Mouse (Mus musculus) kidney, postnatal 0 days (tissue): Measurements from ENCODE around the gene Erg. TPM values are rescaled to one million over a fixed set of nuclear protein-coding genes. Genes with fewer than 3 reads are reported as not detected.

ENCODE experiments used
- ATAC-seq: fragments of 200-750 bp; cut with Nextera tagmentation; replicated peaks from 2 replicates; pipeline ENCODE4 v1.8.0; 2017; ENCODE audit warnings: low read depth, moderate number of reproducible peaks, moderate TSS enrichment, moderate library complexity; ENCODE audit not compliant: low FRiP score
- DNase-seq: peaks from one replicate; pipeline ENCODE4 v3.0.0-alpha.2; 2016; ENCODE audit warnings: low spot score
- H3K27ac ChIP-seq: fragments of 300-500 bp; sonication (generic); 2 replicates; pipeline ENCODE4 v1.5.1; 2014; ENCODE audit warnings: mild to moderate bottlenecking
- H3K27me3 ChIP-seq: fragments of 300-500 bp; sonication (generic); 2 replicates; pipeline ENCODE4 v1.6.1; 2014; ENCODE audit warnings: low read length, mixed read lengths; ENCODE audit not compliant: insufficient read depth
- H3K36me3 ChIP-seq: fragments of 300-500 bp; sonication (generic); 2 replicates; pipeline ENCODE4 v1.6.1; 2014; ENCODE audit warnings: low read length, mixed read lengths; ENCODE audit not compliant: insufficient read depth
- H3K4me1 ChIP-seq: fragments of 300-500 bp; sonication (generic); replicated peaks from 2 replicates; pipeline ENCODE4 v1.6.1; 2014; ENCODE audit warnings: antibody characterized with exemption, low read length, mixed read lengths; ENCODE audit not compliant: insufficient read depth
- H3K4me2 ChIP-seq: fragments of 300-500 bp; sonication (generic); 2 replicates; pipeline ENCODE4 v1.6.1; 2014; ENCODE audit warnings: mild to moderate bottlenecking, low read length, moderate library complexity, mixed read lengths
- H3K4me3 ChIP-seq: fragments of 300-500 bp; sonication (generic); replicated peaks from 2 replicates; pipeline ENCODE4 v1.5.1; 2014; ENCODE audit warnings: low read depth, low read length
- H3K9ac ChIP-seq: fragments of 300-500 bp; sonication (generic); 2 replicates; pipeline ENCODE4 v1.6.1; 2014; ENCODE audit warnings: low read depth, low read length
- H3K9me3 ChIP-seq: fragments of 300-500 bp; sonication (generic); replicated peaks from 2 replicates; pipeline ENCODE4 v1.6.1; 2016; ENCODE audit warnings: low read length, inconsistent platforms, mixed read lengths
- CTCF ChIP-seq: IDR thresholded peaks from 2 replicates; pipeline ENCODE4 v1.5.1; 2016; ENCODE audit warnings: antibody characterized with exemption, low read depth, mild to moderate bottlenecking, moderate library complexity
- WGBS: fragments of 180-500 bp; shearing (Covaris S2); extraction: QIAGEN DNeasy Blood & Tissue Kit; methylation state at CpG from one replicate; pipeline ENCODE4 v1.1.7; 2014; 5-methylcytosine and 5-hydroxymethylcytosine counted together
- polyA plus RNA-seq: library from polyadenylated mRNA; unstranded; fragments of >200 nt; fragmentation: Nextera tagmentation; extraction: Ambion mirVana; gene quantifications from 2 replicates; pipeline ENCODE4 v1.2.1, GENCODE M21; 2015

Erg gene
- polyA plus RNA-seq, 1 experiment from 2014 or later = 6.4 TPM

DNA sequence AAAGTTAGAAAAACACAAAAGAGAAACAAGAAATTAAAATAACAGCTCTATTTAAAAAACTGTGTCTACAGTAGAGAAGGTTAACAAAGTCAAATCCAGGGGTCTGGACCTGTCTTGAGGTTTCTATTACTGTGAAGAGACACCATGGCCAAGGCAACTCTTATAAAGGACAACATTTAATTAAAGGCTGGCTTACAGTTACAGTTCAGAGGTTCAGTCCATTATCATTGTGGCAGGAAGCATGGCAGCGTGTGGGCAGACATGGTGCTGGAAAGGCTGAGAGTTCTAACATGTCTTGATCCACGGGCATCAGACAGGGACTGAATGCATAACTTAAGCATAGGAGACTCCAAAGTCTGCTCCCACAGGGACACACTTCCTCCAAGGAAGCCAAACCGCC is 111.4 kb downstream of the Erg start:
- Histone ChIP-seq H3K9ac (no peak overlapping the region), H3K9me3 (no peaks in the 10 kb centered on the region), H3K4me2 (no peak overlapping the region), H3K27ac (no peak overlapping the region), H3K4me3 (no peak overlapping the region), H3K4me1 (no peaks in the 10 kb centered on the region), H3K36me3 (no peaks in the 10 kb centered on the region), H3K27me3 (no peaks in the 10 kb centered on the region)
- no peak for TF ChIP-seq CTCF
- no peak for ATAC-seq
- no peak for DNase-seq
- WGBS = 63% methylated on average over 3 of the region's 3 CpGs

GRCm38 (mm10) chr16:95473946-95474345 is 112.4 kb downstream of the Erg start:
- Histone ChIP-seq H3K4me1 (no peaks in the 10 kb centered on the region), H3K27ac (no peak overlapping the region), H3K36me3 (no peaks in the 10 kb centered on the region), H3K9ac (no peak overlapping the region), H3K4me2 (no peak overlapping the region), H3K4me3 (no peak overlapping the region), H3K9me3 (no peaks in the 10 kb centered on the region), H3K27me3 (no peaks in the 10 kb centered on the region)
- WGBS = 87% methylated on average over 3 of the region's 3 CpGs
- TF ChIP-seq CTCF = no peak
- ATAC-seq (no peak), DNase-seq (no peak)

DNA sequence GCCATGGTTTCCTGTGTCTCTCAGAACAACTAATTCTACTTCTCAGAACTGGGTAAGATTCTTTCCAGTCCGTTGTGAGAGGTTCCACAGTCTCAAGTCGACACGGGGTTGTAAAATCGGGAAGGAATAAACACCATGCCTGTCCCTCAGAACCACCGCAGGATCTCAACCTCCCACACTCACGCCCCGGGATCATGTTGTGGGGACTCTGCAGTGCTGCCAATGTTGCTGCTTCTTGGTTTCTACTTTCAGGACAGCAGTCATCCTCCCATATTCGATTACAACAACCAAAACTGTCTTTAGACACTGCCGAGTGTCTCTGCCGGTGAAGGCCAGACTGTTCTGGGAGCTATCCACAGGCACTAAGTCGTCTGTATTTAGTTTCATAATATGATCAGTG is 113.6 kb downstream of the Erg start:
- Histone ChIP-seq H3K4me3 (no peak overlapping the region), H3K4me1 (no peaks in the 10 kb centered on the region), H3K27ac (no peak overlapping the region), H3K36me3 (no peaks in the 10 kb centered on the region), H3K4me2 (no peak overlapping the region), H3K9ac (no peak overlapping the region), H3K27me3 (no peaks in the 10 kb centered on the region), H3K9me3 (no peaks in the 10 kb centered on the region)
- ATAC-seq = no peak; the same call in 1 of the 2 replicates
- TF ChIP-seq CTCF = no peak
- DNase-seq = peak; percentile 67
- WGBS = 39% methylated on average over 11 of the region's 11 CpGs

DNA sequence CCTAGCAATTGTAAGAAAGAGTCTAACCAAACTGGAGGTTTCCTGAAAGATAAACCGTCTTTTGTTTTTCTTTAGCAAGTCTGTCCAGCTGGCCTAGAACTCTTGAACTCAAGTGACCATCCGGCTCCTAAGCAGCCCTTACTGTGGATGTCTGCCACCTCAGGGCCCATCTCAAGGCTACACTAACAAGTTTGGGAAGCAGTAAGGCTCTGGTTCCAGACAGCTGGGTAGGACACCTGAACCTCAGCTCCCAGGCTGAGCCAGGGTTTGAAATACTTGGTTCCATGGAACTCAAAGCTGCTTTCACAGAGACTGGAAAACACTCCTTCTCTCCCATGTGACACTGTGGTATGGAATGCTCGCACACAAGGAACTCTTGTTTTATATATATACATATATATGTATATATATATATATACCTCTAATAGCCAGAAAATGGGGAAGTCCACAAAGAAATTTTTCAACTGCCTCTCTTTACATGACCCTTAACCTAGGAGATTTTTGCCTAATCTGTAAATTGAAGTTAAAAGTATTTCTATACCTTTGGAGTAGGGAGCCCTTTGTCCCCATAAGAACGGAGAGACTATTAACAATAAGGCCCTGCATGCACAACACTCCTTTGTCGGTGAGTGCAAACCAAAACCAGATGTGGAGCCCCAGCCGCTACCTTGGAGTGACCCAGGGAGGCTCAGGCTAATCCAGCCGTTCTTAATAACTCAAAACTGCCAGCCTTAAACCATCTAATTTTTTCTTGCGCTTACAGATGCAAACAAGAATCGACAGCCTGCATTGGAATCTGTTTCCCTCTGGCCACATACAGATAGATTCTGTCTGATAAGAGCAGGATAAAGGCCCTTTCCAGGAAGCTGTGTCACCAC is 116.9 kb downstream of the Erg start:
- WGBS = 71% methylated on average over 9 of the region's 9 CpGs
- H3K4me2 ChIP-seq = no peak overlapping the region

GRCm38 (mm10) chr16:95467893-95468292 is 118.5 kb downstream of the Erg start:
- Histone ChIP-seq H3K9me3 (no peaks in the 10 kb centered on the region), H3K27ac (no peak overlapping the region), H3K4me1 (no peaks in the 10 kb centered on the region), H3K4me3 (no peak overlapping the region), H3K4me2 (no peak overlapping the region), H3K9ac (no peak overlapping the region), H3K27me3 (no peaks in the 10 kb centered on the region), H3K36me3 (no peaks in the 10 kb centered on the region)
- ATAC-seq (no peak), DNase-seq (no peak)
- WGBS = 93% methylated on average over 2 of the region's 2 CpGs
- TF ChIP-seq CTCF = no peak

More for the DNA sequence above, 116.9 kb downstream of the Erg start:
- Histone ChIP-seq H3K27me3 (no peaks in the 10 kb centered on the region), H3K9ac (no peak overlapping the region), H3K36me3 (no peaks in the 10 kb centered on the region), H3K27ac (no peak overlapping the region), H3K4me1 (no peaks in the 10 kb centered on the region), H3K4me3 (no peak overlapping the region), H3K9me3 (no peaks in the 10 kb centered on the region)
- no peak for ATAC-seq
- TF ChIP-seq CTCF = no peak
- no peak for DNase-seq

DNA sequence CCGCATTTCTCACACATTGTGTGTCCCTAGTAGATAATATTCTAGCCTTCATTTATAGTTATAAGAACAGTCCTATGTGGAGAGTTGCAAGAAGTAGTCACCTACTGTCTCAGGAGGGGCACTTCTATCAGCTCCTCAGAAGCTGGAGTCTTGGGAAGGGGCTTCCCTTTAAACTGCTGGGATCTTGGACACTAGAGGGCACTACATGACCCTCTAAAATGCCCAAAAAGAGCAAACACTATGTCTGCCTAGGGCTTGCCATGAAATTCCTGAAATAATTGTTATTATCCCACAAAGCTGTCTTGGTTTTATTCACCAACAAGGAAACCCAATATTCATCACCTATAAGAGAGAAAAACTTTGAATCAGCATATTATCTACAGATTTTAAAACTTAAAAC is 119.8 kb downstream of the Erg start:
- WGBS = 93% methylated on average over 1 of the region's 1 CpGs
- Histone ChIP-seq H3K27ac (no peak overlapping the region), H3K36me3 (no peaks in the 10 kb centered on the region), H3K27me3 (no peaks in the 10 kb centered on the region), H3K4me1 (no peaks in the 10 kb centered on the region), H3K4me2 (no peak overlapping the region), H3K9me3 (no peaks in the 10 kb centered on the region), H3K4me3 (no peak overlapping the region), H3K9ac (no peak overlapping the region)
- TF ChIP-seq CTCF = peak; percentile 71
- ATAC-seq (no peak), DNase-seq (peak; percentile 79)
